Mouse (Mus musculus) brown adipose tissue, adult 24 weeks (tissue): ENCODE data around the gene Gls2. TPM values are rescaled to one million over a fixed set of nuclear protein-coding genes. Genes with fewer than 3 reads are reported as not detected.
"Not testable (repeated sequence)": the region's sequence is repeated elsewhere in the genome, so short reads cannot be mapped to it uniquely, and the experiment has no call there.

Experiments used
- H3K27ac ChIP-seq: fragments of 200-500 bp; replicated peaks from 2 replicates; pipeline ENCODE4 v1.5.1; 2012; ENCODE audit warnings: low read depth, mild to moderate bottlenecking, low read length
- H3K4me1 ChIP-seq: fragments of 200-500 bp; 2 replicates; pipeline ENCODE4 v1.6.1; 2012; ENCODE audit warnings: low read length, mixed read lengths; ENCODE audit not compliant: control insufficient read depth, insufficient read depth, insufficient read length
- H3K4me3 ChIP-seq: fragments of 200-500 bp; 2 replicates; pipeline ENCODE4 v1.5.1; 2012; ENCODE audit warnings: low read depth, mild to moderate bottlenecking, low read length, moderate library complexity; ENCODE audit not compliant: insufficient read depth
- polyA plus RNA-seq: library from polyadenylated mRNA; stranded (reverse); fragments of >200 nt; gene quantifications from 2 replicates; pipeline ENCODE4 v1.2.4, GENCODE M21; 2012; ENCODE audit not compliant: missing spikeins, insufficient read depth, insufficient read length

Gene Gls2
- 0.87 TPM in 1 of 2 replicates, not detected in the other for polyA plus RNA-seq

DNA sequence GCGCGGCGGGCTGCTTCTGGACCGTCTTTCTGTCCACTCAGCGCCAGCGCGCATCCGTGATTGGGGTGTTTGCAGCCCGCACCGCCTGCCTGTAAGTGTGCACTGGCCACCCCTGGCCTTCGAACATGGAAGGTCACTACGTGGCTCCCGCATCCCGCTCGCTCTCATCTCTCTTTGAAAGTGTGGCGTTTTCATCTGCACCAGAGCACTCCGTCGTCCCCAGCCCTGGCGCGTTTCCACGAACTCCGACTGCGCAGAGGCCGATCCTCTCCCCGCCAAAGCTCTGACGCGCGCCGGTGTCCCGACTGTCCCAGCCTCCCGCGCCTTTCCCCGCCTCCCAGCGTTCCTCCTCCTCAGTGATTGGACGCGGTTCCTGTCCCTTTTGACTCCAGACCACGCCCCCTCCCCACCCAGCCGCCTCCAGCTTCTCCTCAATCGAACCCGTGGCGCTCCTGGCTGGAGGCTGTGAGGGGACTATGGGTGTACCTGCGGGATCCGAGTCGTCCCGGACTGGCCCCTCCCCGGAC lies at the start of gene Gls2:
TSS of gene Gls2 (plus strand) at position 434 of the 527 bp plus-strand sequence.
- no peaks in the 10 kb centered on the region for H3K4me1 ChIP-seq
- peak within 1 kb of the TSS; percentile 65 for H3K4me3 ChIP-seq
- H3K27ac ChIP-seq: no peak within 1 kb of the TSS

DNA sequence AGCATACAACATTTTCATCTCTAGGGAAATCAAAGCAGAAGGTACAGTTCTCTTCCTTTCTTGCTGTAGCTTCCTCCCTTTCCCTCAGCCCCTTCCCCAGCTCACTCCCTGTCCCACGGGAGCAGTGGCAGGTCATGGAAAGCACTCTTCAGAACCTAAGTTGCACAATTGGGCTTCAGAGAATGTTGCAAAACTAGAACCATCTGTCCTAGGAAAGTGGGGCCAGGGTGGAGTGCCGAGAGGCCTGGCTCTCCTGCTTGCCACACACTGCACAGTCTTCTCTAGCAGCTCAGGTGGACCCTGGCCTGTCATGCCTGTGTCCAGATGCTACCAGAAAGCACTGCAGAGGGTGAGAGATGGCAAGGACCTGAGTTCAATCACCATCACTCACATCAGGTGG lies 49.3 kb upstream of the Gls2 start:
- Histone ChIP-seq H3K4me1 (peaks cover 5% of the 10 kb centered on the region), H3K4me3 (no peak overlapping the region), H3K27ac (no peak overlapping the region)

DNA sequence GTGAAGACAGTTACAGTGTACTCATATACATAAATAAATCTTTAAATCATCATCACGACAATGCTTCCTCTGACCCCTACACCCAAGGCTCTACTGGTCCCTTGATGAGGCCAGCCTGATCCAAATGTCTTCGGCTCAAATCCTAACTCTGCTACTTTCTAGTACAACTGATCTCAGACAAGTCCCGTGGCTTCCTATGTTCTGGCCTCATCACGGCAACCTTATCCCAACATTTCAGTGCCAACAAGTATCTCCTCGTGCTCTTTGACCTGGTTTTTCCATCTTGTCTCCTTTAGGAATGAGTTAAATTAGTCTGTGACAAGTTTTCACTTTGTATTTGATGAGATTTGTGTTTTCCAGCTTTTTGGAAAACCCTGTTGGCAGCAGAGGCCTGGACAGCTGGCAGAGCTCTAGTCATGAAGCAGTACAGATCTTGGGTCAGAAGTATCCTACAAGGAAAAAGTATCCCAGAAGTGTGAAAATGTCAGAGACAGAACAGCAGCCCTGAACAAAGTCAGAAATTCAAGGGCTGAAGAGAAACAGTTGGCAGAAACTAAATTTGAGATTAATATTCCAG lies 45.4 kb upstream of the Gls2 start:
- Histone ChIP-seq H3K27ac (peak overlapping the region; percentile 65), H3K4me1 (peaks cover 10% of the 10 kb centered on the region), H3K4me3 (no peak overlapping the region)

DNA sequence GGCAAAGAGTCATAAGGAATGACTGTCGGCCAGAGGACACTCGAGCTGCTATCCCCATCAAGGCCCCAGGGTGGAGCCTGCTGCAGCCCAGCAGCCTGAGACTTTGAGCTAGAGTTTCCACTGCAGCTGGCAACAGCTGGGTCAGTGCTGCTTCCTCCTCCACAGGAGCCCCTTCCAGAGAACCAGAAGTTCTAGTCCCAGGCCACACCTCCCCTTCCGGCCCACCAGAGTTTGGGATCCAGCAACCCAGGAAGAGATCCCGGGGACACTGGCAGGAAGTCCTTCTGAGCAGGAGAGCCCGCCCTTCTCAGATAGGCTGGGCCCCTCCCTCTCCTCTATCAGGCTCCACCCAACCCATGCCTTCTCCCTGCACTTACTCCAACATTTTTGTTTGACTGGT lies 44.7 kb upstream of the Gls2 start:
- Histone ChIP-seq H3K4me3 (peak overlapping the region; percentile 3), H3K4me1 (peaks cover 12% of the 10 kb centered on the region), H3K27ac (peak overlapping the region; percentile 65)

DNA sequence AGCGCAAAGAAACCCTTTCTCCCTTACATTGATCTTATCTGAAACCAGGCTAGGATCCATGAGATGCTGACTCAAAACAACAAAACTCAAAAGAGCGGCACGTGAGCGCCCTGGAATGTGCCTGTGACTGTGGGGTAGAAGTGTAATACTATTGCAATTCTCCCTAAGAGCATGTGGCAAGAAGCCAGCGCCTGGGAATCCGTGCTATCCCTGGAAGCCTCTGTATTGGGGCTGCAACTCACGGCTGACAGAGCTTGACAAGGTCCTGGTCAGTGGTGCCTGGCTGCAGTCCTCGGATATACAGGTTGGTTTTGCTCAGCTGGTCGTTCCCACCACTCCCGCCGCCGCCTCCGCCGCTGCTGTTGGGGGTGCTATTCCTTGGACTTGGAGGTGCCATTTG lies 43.3 kb upstream of the Gls2 start:
- peaks cover 12% of the 10 kb centered on the region for H3K4me1 ChIP-seq
- no peak overlapping the region for H3K4me3 ChIP-seq
- H3K27ac ChIP-seq: no peak overlapping the region

DNA sequence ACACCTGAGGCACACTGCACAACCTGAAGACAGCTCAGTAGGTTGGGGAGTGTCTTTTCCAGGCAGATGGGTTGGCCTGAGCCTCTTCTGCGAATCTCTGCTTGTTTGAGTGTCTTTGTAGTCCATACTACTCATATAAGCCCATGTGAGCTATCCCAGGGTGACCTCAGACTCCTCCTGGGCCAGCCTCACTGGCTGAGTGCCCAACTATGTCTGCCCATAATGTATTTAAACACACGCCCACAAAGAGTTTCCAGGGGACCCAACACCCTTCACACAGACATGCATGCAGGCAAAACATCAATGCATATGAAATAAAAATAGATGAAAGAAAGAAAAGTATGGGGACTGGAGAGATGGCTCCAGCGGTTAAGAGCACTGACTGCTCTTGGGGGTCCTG lies 40.3 kb upstream of the Gls2 start:
- Histone ChIP-seq H3K27ac (peak overlapping the region; percentile 24; the same call in 1 of the 2 replicates), H3K4me1 (peaks cover 8% of the 10 kb centered on the region), H3K4me3 (no peak overlapping the region)

DNA sequence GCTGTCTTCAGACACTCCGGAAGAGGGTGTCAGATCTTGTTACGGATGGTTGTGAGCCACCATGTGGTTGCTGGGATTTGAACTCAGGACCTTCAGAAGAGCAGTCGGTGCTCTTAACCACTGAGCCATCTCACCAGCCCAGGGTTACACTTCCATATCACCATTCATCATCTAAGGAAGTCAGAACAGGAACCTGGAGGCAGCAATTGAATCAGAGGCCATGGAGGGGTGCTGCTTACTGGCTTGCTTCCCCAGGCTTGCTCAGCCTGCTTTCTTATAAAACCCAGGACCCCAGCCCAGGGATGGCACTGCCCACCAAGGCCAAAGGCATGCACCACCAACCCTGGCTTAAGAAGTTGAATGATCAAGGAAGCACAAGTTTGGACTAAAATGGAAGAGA lies 28.5 kb upstream of the Gls2 start:
- H3K4me3 ChIP-seq, H3K27ac ChIP-seq: not testable (repeated sequence)
- H3K4me1 ChIP-seq: peaks cover 11% of the 10 kb centered on the region

DNA sequence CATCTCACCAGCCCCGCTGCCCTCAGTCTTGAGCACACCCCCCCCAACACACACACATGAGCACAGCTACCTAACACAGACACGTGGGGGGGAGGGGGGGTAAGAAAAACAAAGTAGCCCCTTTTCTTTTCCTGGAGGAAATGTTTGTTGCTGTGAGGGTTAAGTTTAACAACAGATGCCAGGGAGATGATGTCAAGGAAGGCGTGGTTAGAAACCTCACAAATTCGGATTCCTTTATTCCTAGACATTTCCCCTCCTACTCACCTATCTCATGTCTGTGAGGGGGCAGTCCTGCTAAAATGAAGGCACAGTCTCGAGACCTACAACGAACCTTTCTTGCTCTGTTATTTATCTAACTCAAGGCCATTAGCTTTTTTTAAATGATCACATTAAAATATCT lies 27.2 kb upstream of the Gls2 start:
- H3K4me3 ChIP-seq: no peak overlapping the region
- peak overlapping the region; percentile 77; the same call in 1 of the 2 replicates for H3K27ac ChIP-seq
- H3K4me1 ChIP-seq: peaks cover 11% of the 10 kb centered on the region

DNA sequence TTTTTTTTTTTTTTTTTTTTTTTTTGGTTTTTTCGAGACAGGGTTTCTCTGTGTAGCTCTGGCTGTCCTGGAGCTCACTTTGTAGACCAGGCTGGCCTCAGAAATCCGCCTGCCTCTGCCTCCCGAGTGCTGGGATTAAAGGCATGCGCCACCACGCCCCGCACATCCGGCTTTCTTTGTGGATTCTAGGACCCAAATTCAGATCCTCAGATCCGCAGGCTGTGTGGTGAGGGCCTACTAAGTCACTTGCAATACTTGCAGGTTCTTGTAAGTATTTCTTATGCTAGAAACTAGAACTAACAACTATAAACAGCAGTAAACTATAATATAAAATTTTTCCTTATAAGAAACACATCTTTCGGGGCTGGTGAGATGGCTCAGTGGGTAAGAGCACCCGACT lies 22.9 kb upstream of the Gls2 start:
- H3K27ac ChIP-seq, H3K4me3 ChIP-seq: not testable (repeated sequence)
- peaks cover 14% of the 10 kb centered on the region for H3K4me1 ChIP-seq

DNA sequence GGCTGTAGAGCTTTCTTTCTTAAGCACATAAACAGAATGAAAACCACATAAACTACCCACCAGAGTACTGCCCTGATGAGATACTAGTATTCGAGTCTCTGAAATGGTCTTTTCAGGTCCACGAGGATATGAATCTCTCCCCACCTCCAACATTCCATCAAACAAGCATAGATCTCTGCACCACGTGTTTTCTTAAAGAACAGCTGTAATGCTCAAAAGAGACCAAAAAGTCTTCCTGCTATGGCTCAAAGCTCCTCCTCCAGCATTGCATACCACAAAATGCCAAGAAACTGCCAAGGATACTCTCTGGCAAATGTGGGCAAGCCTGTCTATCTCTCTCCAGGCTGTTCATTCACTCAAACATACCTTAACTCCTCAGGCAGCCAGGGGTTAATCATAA lies 19.0 kb upstream of the Gls2 start:
- Histone ChIP-seq H3K27ac (peak overlapping the region; percentile 76; the same call in 1 of the 2 replicates), H3K4me3 (peak overlapping the region; percentile 67), H3K4me1 (peaks cover 9% of the 10 kb centered on the region)

DNA sequence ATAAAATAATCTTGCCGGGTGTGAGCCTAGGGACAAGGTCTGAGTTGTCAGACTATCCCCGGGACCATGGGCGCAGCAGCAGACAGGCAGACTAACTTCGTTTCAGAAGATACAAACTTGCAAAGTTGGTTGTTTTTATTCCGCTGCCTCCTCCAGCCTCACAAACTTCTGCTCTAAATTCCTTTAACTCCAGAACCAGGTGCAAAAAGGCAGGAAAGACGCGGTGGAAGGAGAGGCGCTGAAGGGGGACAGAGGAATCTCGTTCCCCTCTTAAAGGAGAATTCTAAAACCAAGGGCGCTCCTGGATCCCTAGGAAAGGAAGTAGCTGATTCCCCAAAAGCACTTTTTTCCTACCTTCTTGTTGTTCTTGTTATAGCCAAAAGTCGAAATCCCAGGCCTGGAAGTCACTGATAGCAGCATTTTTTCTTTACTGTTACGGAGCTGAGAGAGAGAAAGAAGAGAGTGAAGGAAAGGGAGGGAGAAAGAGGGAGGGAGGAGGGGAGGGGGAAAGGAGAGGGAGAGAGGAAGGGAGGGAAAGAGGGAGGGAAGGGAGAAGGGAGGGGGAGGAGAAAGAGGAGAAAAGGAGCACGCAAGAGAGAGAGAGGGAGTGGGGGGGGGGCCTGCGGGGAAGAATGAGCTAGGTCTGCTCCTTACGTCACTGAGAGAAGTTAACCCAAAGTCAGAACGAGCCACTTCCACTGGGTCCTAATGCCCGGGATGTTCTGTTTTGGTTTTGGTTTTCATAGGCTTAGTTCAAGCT lies 18.1 kb upstream of the Gls2 start:
- Histone ChIP-seq H3K27ac (peak overlapping the region; percentile 76), H3K4me3 (peak overlapping the region; percentile 67), H3K4me1 (peaks cover 9% of the 10 kb centered on the region)

DNA sequence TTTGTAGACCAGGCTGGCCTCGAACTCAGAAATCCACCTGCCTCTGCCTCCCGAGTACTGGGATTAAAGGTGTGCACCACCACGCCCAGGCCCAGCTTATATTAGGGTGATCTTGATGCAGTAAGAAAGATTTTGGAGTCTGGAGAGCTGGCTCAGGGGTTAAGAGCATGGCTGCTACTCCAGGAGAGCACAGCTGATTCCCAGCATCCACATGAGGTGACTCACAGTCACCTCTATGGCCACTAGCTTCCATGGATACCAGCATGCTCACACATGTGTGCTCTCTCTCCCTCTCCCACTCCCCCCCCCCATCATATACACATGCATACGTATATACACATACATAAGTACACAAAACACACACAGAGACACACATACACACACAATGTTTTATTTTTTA lies 16.9 kb upstream of the Gls2 start:
- Histone ChIP-seq H3K4me1 (peaks cover 9% of the 10 kb centered on the region), H3K4me3 (no peak overlapping the region), H3K27ac (0 out of 2 replicates have a peak overlapping the region, but pooled peaks have one; percentile 13)

DNA sequence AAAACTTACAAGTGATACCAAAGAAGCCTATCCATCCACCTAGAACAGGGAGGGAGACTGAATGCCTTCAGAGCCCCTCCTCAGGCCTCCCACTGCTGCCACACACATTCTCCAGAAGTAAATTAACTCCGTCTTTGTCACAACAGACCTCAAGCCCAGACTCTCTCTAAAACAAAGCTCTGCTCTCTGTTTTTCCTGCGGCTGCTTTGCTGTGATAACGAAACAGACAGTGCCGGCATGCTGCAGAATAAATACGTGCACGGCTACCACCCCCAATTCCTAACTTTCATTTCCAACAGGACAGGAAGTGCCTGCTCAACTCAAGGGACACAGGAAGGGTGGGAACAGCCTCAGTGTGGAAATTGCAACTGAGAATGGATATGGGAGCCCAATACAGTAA lies 14.3 kb upstream of the Gls2 start, which contains the start of gene Rbms2:
TSS of gene Rbms2 (minus strand) at position 309 of the 400 bp plus-strand sequence.
- Histone ChIP-seq H3K4me1 (peaks cover 6% of the 10 kb centered on the region; the same call in 1 of the 2 replicates), H3K27ac (peak within 1 kb of the TSS; percentile 94), H3K4me3 (peak within 1 kb of the TSS; percentile 70)

DNA sequence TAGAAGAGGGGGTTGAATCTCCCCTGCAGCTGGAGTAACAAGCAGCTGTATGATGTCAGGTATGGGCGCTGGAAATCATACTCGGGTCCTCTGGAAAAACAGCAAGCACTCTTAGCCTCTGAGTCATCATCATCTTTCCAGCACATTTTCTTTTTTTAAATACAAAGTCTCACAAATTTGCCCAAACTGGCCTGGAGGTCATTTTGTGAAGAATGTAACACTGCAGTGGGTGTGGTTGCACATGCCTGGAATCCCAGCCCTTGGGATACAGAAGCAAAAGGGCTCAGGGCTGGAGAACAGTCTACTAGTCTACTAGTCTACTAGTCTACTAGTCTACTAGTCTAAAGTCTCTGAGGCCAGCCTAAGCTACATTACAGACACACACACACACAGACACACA lies 10.0 kb upstream of the Gls2 start:
- no peak overlapping the region for H3K27ac ChIP-seq
- H3K4me3 ChIP-seq: no peak overlapping the region
- no peaks in the 10 kb centered on the region; the same call in 1 of the 2 replicates for H3K4me1 ChIP-seq

DNA sequence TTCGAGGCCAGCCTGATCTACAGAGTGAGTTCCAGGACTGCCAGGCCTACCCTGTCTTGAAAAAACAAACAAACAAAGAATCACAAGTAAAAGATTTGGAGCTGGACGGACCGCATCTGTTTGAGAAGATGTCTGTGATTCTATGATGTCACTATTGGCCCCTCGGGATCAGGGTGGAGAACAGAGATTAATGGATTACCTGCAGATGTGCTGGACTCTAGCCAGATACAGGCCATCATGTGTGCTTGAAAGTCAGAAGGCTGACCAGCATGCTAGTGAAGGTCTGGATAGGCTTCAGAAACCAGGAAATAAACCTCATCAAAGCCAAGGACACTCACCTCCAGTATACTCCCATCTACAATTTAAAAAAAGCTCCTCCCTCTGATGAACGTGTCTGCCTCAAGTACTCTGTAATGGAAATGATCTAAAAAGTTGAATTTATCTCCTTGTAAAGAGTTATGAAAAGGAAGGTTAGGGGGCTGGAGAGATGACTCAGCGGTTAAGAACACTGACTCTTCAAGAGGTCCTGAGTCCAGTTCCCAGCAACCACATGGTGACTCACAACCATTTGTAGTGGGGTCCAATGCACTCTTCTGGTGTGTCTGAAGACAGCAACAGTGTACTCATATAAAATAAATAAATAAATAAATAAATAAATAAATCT lies 8.8 kb upstream of the Gls2 start:
- Histone ChIP-seq H3K4me1 (no peaks in the 10 kb centered on the region; the same call in 1 of the 2 replicates), H3K4me3 (no peak overlapping the region), H3K27ac (no peak overlapping the region)
